Mouse (Mus musculus) embryonic facial prominence, embryonic 11.5 days (tissue): ENCODE measurements around the gene Gm45062. TPM values are rescaled to one million over a fixed set of nuclear protein-coding genes. Genes with fewer than 3 reads are reported as not detected.

Experiments
- ATAC-seq: fragments of 200-750 bp; cut with Nextera tagmentation; replicated peaks from 2 replicates; pipeline ENCODE4 v1.8.0; 2017; ENCODE audit warnings: low read depth; ENCODE audit not compliant: insufficient number of reproducible peaks, low FRiP score, low TSS enrichment
- DNase-seq: peaks from one replicate; pipeline ENCODE4 v3.0.0-alpha.2; 2015; ENCODE audit warnings: low spot score
- H3K27ac ChIP-seq: fragments of 300-500 bp; sonication (generic); replicated peaks from 2 replicates; pipeline ENCODE4 v1.5.1; 2014; ENCODE audit warnings: mild to moderate bottlenecking, low read depth, low read length, control low read depth
- H3K27me3 ChIP-seq: fragments of 300-500 bp; sonication (generic); 2 replicates; pipeline ENCODE4 v1.6.1; 2014; ENCODE audit warnings: mild to moderate bottlenecking, low read length, moderate library complexity, mixed read lengths; ENCODE audit not compliant: control insufficient read depth, insufficient read depth
- H3K36me3 ChIP-seq: fragments of 300-500 bp; sonication (generic); replicated peaks from 2 replicates; pipeline ENCODE4 v1.6.1; 2014; ENCODE audit warnings: low read depth, mild to moderate bottlenecking, low read length, moderate library complexity, mixed read lengths; ENCODE audit not compliant: control insufficient read depth, insufficient read depth
- H3K4me1 ChIP-seq: fragments of 300-500 bp; sonication (generic); 2 replicates; pipeline ENCODE4 v1.6.1; 2014; ENCODE audit warnings: low read length, mixed read lengths; ENCODE audit not compliant: control insufficient read depth, insufficient read depth
- H3K4me2 ChIP-seq: fragments of 300-500 bp; sonication (generic); 2 replicates; pipeline ENCODE4 v1.6.1; 2014; ENCODE audit warnings: low read depth, mild to moderate bottlenecking, control low read depth, low read length, moderate library complexity
- H3K4me3 ChIP-seq: fragments of 300-500 bp; sonication (generic); 2 replicates; pipeline ENCODE4 v1.5.1; 2014; ENCODE audit warnings: low read depth, low read length, control low read depth
- H3K9ac ChIP-seq: fragments of 300-500 bp; sonication (generic); replicated peaks from 2 replicates; pipeline ENCODE4 v1.6.1; 2014; ENCODE audit warnings: mild to moderate bottlenecking, control low read depth, low read length
- H3K9me3 ChIP-seq: fragments of 300-500 bp; sonication (generic); replicated peaks from 2 replicates; pipeline ENCODE4 v1.6.1; 2016; ENCODE audit warnings: mild to moderate bottlenecking, low read length, inconsistent platforms, mixed read lengths; ENCODE audit not compliant: control insufficient read depth
- WGBS: fragments of 180-500 bp; shearing (Covaris S2); extraction: QIAGEN DNeasy Blood & Tissue Kit; methylation state at CpG from one replicate; pipeline ENCODE4 v1.1.7; 2014; 5-methylcytosine and 5-hydroxymethylcytosine counted together
- polyA plus RNA-seq: library from polyadenylated mRNA; unstranded; fragments of >200 nt; fragmentation: Nextera tagmentation; extraction: Ambion mirVana; gene quantifications from 2 replicates; pipeline ENCODE4 v1.2.1, GENCODE M21; 2014

Gene Gm45062
- polyA plus RNA-seq, 1 experiment from 2014 or later = 14.3 TPM

GRCm38 (mm10) chr6:8474820-8475219 lies 215.6 kb downstream of the Gm45062 start:
- H3K9ac ChIP-seq = no peak overlapping the region
- H3K27me3 ChIP-seq = no peaks in the 10 kb centered on the region
- ATAC-seq (no peak), DNase-seq (no peak)
- no peaks in the 10 kb centered on the region for H3K9me3 ChIP-seq
- 92% methylated on average over 4 of the region's 4 CpGs for WGBS
- H3K27ac ChIP-seq = no peak overlapping the region
- no peak overlapping the region for H3K4me2 ChIP-seq
- H3K4me1 ChIP-seq = no peaks in the 10 kb centered on the region
- H3K36me3 ChIP-seq = no peaks in the 10 kb centered on the region
- no peak overlapping the region for H3K4me3 ChIP-seq

- no peaks in the 10 kb centered on the region for H3K27me3 ChIP-seq
- no peak overlapping the region for H3K27ac ChIP-seq
- no peak overlapping the region for H3K4me3 ChIP-seq
- peak; percentile 55 for DNase-seq
- H3K4me1 ChIP-seq = no peaks in the 10 kb centered on the region
- ATAC-seq = no peak
- no peaks in the 10 kb centered on the region for H3K36me3 ChIP-seq
- no peak overlapping the region for H3K4me2 ChIP-seq
- no peak overlapping the region for H3K9ac ChIP-seq
- 17% methylated on average over 1 of the region's 1 CpGs for WGBS
- no peaks in the 10 kb centered on the region for H3K9me3 ChIP-seq
Observed at GRCm38 (mm10) chr6:8479176-8479575, 219.9 kb downstream of the Gm45062 start.

- DNase-seq = no peak
- 91% methylated on average over 16 of the region's 17 CpGs for WGBS
- no peak for ATAC-seq
Observed at GRCm38 (mm10) chr6:8484437-8485275, 225.4 kb downstream of the Gm45062 start.

GRCm38 (mm10) chr6:8485414-8486175 lies 226.3 kb downstream of the Gm45062 start:
- Histone ChIP-seq H3K4me1 (no peaks in the 10 kb centered on the region), H3K4me2 (no peak overlapping the region), H3K9me3 (no peaks in the 10 kb centered on the region), H3K27me3 (no peaks in the 10 kb centered on the region), H3K27ac (no peak overlapping the region), H3K36me3 (no peaks in the 10 kb centered on the region), H3K9ac (no peak overlapping the region), H3K4me3 (no peak overlapping the region)
- DNase-seq (no peak), ATAC-seq (no peak)
- 84% methylated on average over 16 of the region's 16 CpGs for WGBS

More at GRCm38 (mm10) chr6:8484437-8485275, 225.4 kb downstream of the Gm45062 start:
- H3K4me2 ChIP-seq = no peak overlapping the region
- H3K9me3 ChIP-seq = no peaks in the 10 kb centered on the region
- H3K27me3 ChIP-seq = no peaks in the 10 kb centered on the region
- H3K4me1 ChIP-seq = no peaks in the 10 kb centered on the region
- H3K36me3 ChIP-seq = no peaks in the 10 kb centered on the region
- H3K9ac ChIP-seq = no peak overlapping the region
- H3K27ac ChIP-seq = no peak overlapping the region
- H3K4me3 ChIP-seq = no peak overlapping the region

- no peak overlapping the region for H3K4me3 ChIP-seq
- H3K27me3 ChIP-seq = no peaks in the 10 kb centered on the region
- DNase-seq (no peak), ATAC-seq (no peak)
- no peaks in the 10 kb centered on the region for H3K4me1 ChIP-seq
- 76% methylated on average over 17 of the region's 17 CpGs for WGBS
- no peak overlapping the region for H3K9ac ChIP-seq
- no peaks in the 10 kb centered on the region for H3K36me3 ChIP-seq
- H3K27ac ChIP-seq = no peak overlapping the region
- no peak overlapping the region for H3K4me2 ChIP-seq
- no peaks in the 10 kb centered on the region for H3K9me3 ChIP-seq
Observed at GRCm38 (mm10) chr6:8486391-8487043, 227.3 kb downstream of the Gm45062 start.

GRCm38 (mm10) chr6:8487044-8487853 lies 228.0 kb downstream of the Gm45062 start:
- Histone ChIP-seq H3K4me1 (no peaks in the 10 kb centered on the region), H3K9ac (no peak overlapping the region), H3K4me3 (no peak overlapping the region), H3K36me3 (no peaks in the 10 kb centered on the region), H3K27me3 (no peaks in the 10 kb centered on the region), H3K9me3 (no peaks in the 10 kb centered on the region), H3K4me2 (no peak overlapping the region), H3K27ac (no peak overlapping the region)
- DNase-seq (no peak), ATAC-seq (no peak)
- WGBS = 69% methylated on average over 20 of the region's 20 CpGs

- 73% methylated on average over 5 of the region's 5 CpGs for WGBS
- Histone ChIP-seq H3K4me3 (no peak overlapping the region), H3K4me2 (no peak overlapping the region), H3K9me3 (no peaks in the 10 kb centered on the region), H3K9ac (no peak overlapping the region), H3K4me1 (no peaks in the 10 kb centered on the region), H3K27ac (no peak overlapping the region), H3K27me3 (no peaks in the 10 kb centered on the region), H3K36me3 (no peaks in the 10 kb centered on the region)
- no peak for DNase-seq
- ATAC-seq = no peak
Observed at GRCm38 (mm10) chr6:8488249-8488648, 229.0 kb downstream of the Gm45062 start.
